ENCODE assay signal across 22 mouse cellular contexts in the genomic region with DNA sequence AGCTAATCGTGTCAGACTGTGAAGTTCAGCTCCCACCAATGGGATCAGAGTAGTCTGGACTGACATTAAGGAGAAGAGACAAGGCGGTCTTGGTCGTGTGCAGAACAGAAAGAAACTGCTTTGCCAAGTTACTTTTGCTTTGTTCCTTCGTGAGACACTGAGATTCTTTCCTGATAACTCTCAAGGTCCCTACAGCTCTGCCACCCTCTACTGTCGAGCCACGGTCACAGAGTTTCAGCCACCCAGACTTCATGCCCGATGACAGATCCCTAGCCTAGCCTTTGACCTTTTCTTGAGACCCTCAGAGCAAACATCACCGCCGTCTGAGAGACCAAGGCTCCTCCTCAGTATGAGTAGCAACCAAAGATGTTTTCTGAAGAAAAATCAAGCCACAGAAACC.
"Had no signal": no experiment of that assay in that cellular context is flagged by ENCODE, and none has a peak within 500 bp of the region (broad histone marks: within the 10 kb centered on the region; RNA-seq: fewer than 3 reads in every experiment).

No protein-coding gene starts in this region.

- H3K4me3 ChIP-seq: limb, embryonic 12.5 days; limb, embryonic 15.5 days; liver, embryonic 12.5 days; liver, embryonic 15.5 days; megakaryocyte, embryonic 14.5 days; midbrain, embryonic 10.5 days; midbrain, embryonic 13.5 days; myocyte; neural tube, embryonic 13.5 days; stomach, embryonic 15.5 days had no signal

- H3K9ac ChIP-seq: limb, embryonic 12.5 days; limb, embryonic 15.5 days; liver, embryonic 12.5 days; liver, embryonic 15.5 days; midbrain, embryonic 13.5 days; neural tube, embryonic 13.5 days; stomach, embryonic 15.5 days had no signal

- H3K9me3 ChIP-seq: limb, embryonic 12.5 days; limb, embryonic 15.5 days; liver, embryonic 12.5 days; liver, embryonic 15.5 days; midbrain, embryonic 13.5 days; neural tube, embryonic 13.5 days; stomach, embryonic 15.5 days had no signal

- H3K4me2 ChIP-seq: limb, embryonic 12.5 days; limb, embryonic 15.5 days; liver, embryonic 12.5 days; liver, embryonic 15.5 days; midbrain, embryonic 13.5 days; neural tube, embryonic 13.5 days; stomach, embryonic 15.5 days had no signal

- H3K27ac ChIP-seq: kidney, postnatal 0 days; limb, embryonic 12.5 days; limb, embryonic 15.5 days; liver, embryonic 12.5 days; liver, embryonic 15.5 days; midbrain, embryonic 10.5 days; midbrain, embryonic 13.5 days; neural tube, embryonic 13.5 days; stomach, embryonic 15.5 days had no signal

- H3K27me3 ChIP-seq: limb, embryonic 12.5 days; limb, embryonic 15.5 days; liver, embryonic 15.5 days; midbrain, embryonic 13.5 days; neural tube, embryonic 13.5 days; stomach, embryonic 15.5 days had no signal

- H3K36me3 ChIP-seq: limb, embryonic 12.5 days; limb, embryonic 15.5 days; liver, embryonic 12.5 days; liver, embryonic 15.5 days; midbrain, embryonic 10.5 days; midbrain, embryonic 13.5 days; neural tube, embryonic 13.5 days; stomach, embryonic 15.5 days had no signal

- H3K4me1 ChIP-seq: limb, embryonic 12.5 days; liver, embryonic 12.5 days; liver, embryonic 15.5 days; megakaryocyte, embryonic 14.5 days; midbrain, embryonic 10.5 days; midbrain, embryonic 13.5 days; stomach, embryonic 15.5 days had no signal

- ATAC-seq: inflammation-experienced regulatory T-cells, adult 6 months; intestine, postnatal 0 days; liver, embryonic 12.5 days; midbrain, embryonic 16.5 days had no signal

- DNase-seq: kidney, adult 2 months; kidney, postnatal 25 days; left cerebral cortex, postnatal 4 days; lung, adult 2 months; retina, postnatal 1 day; right cerebral cortex, postnatal 25 days; thymus, adult 18-20 months; thymus, postnatal 4 days had no signal
